Mouse (Mus musculus): ENCODE measurements around the gene Gm2956. TPM values are rescaled to one million over a fixed set of nuclear protein-coding genes. Genes with fewer than 3 reads are reported as not detected.

Gm2956 gene
- polyA plus RNA-seq (2014; fragmentation: Illumina TruSeq; extraction: RNeasy Lipid Tissue Mini Kit (QIAGEN cat#74804); ENCODE audit: low replicate concordance): 0.22 TPM

GRCm38 (mm10) chr14:3332087-3332677 lies at the start of gene Gm2956:
Gm2956 (plus strand) TSS chr14:3332627.

DNA sequence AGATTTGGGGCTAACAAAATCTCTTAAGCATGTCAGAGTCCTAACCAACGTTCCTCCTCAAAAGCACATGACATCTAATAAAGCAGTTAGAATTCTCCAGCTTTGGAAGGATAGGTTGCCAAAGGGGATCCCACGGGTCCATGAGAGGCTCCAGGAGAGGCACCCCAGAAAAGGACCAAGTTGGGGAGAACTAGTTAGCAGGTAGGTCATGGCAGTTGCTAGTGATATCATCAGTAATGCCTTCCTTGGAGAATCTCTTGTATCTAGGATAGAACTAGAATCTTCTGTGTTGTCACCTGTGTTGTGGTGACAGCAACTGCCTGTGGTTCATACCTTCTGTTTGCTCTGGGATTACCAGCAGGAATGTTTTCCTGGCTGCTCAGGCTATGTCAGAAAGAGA lies 62.4 kb downstream of the Gm2956 start, which contains the start of gene Gm10413:
Gm10413 (plus strand) TSS at position 301 of the 400 bp plus-strand sequence.

Other genes starting within 250 kb of the Gm2956 start
- gene Gm10340, start 198.6 kb upstream of the Gm2956 start, polyA plus RNA-seq (2014; fragmentation: Illumina TruSeq; extraction: RNeasy Lipid Tissue Mini Kit (QIAGEN cat#74804); ENCODE audit: low replicate concordance): not detected
- gene Gm5795, start 144.4 kb upstream of the Gm2956 start, polyA plus RNA-seq (2014; fragmentation: Illumina TruSeq; extraction: RNeasy Lipid Tissue Mini Kit (QIAGEN cat#74804); ENCODE audit: low replicate concordance): not detected
- 13.1 TPM for gene D830030K20Rik, start 124.1 kb upstream of the Gm2956 start, polyA plus RNA-seq (2014; fragmentation: Illumina TruSeq; extraction: RNeasy Lipid Tissue Mini Kit (QIAGEN cat#74804); ENCODE audit: low replicate concordance)
- gene Gm10413, start 62.5 kb downstream of the Gm2956 start, polyA plus RNA-seq (2014; fragmentation: Illumina TruSeq; extraction: RNeasy Lipid Tissue Mini Kit (QIAGEN cat#74804); ENCODE audit: low replicate concordance): not detected
- gene Gm10409, start 80.0 kb downstream of the Gm2956 start, polyA plus RNA-seq (2014; fragmentation: Illumina TruSeq; extraction: RNeasy Lipid Tissue Mini Kit (QIAGEN cat#74804); ENCODE audit: low replicate concordance): 0.71 TPM
- 0.22 TPM for gene Gm3005, start 95.5 kb downstream of the Gm2956 start, polyA plus RNA-seq (2014; fragmentation: Illumina TruSeq; extraction: RNeasy Lipid Tissue Mini Kit (QIAGEN cat#74804); ENCODE audit: low replicate concordance)
- not detected for gene Gm10408, start 116.8 kb downstream of the Gm2956 start, polyA plus RNA-seq (2014; fragmentation: Illumina TruSeq; extraction: RNeasy Lipid Tissue Mini Kit (QIAGEN cat#74804); ENCODE audit: low replicate concordance)

Data from small intestine, adult 10 weeks (tissue).